Mouse (Mus musculus) T-cell, adult 2 months (primary cell): ENCODE data around the gene Ddc.
A peak's percentile ranks its signal among the peaks of the same experiment; 100 is the strongest.

Experiments used
- DNase-seq: peaks from one replicate; pipeline ENCODE4 v3.0.0; 2022; ENCODE audit warnings: low spot score

Ddc gene

GRCm38 (mm10) chr11:11823980-11824911 lies 73.7 kb downstream of the Ddc start:
- DNase-seq = no peak

GRCm38 (mm10) chr11:11822181-11823095 lies 75.5 kb downstream of the Ddc start:
- no peak for DNase-seq

- DNase-seq = no peak
These were observed 76.5 kb downstream of the Ddc start for GRCm38 (mm10) chr11:11821387-11821975.

- DNase-seq = no peak
These were observed 77.2 kb downstream of the Ddc start for GRCm38 (mm10) chr11:11820737-11821136.

GRCm38 (mm10) chr11:11820251-11820650 lies 77.7 kb downstream of the Ddc start:
- DNase-seq = peak; percentile 63

GRCm38 (mm10) chr11:11819206-11819605 lies 78.7 kb downstream of the Ddc start:
- DNase-seq = no peak

GRCm38 (mm10) chr11:11818797-11819196 lies 79.1 kb downstream of the Ddc start:
- DNase-seq = no peak

- DNase-seq = no peak
These were observed 82.2 kb downstream of the Ddc start for GRCm38 (mm10) chr11:11815737-11816136.

- peak; percentile 64 for DNase-seq
These were observed 86.0 kb downstream of the Ddc start for GRCm38 (mm10) chr11:11811906-11812480.

GRCm38 (mm10) chr11:11809404-11810175 lies 88.4 kb downstream of the Ddc start:
- no peak for DNase-seq

GRCm38 (mm10) chr11:11808820-11809403 lies 89.0 kb downstream of the Ddc start, which contains the start of gene Fignl1:
Gene Fignl1 (minus strand): TSS chr11:11808962.
- DNase-seq = peak; percentile 98

- no peak for DNase-seq
These were observed 89.7 kb downstream of the Ddc start for GRCm38 (mm10) chr11:11808035-11808819.

GRCm38 (mm10) chr11:11805951-11806350 lies 92.0 kb downstream of the Ddc start:
- no peak for DNase-seq

GRCm38 (mm10) chr11:11804421-11804820 lies 93.5 kb downstream of the Ddc start:
- DNase-seq = no peak

- no peak for DNase-seq
These were observed 96.9 kb downstream of the Ddc start for GRCm38 (mm10) chr11:11801067-11801466.

- no peak for DNase-seq
These were observed 97.6 kb downstream of the Ddc start for GRCm38 (mm10) chr11:11800304-11800703.

- DNase-seq = no peak
These were observed 99.3 kb downstream of the Ddc start for GRCm38 (mm10) chr11:11798690-11799089.

GRCm38 (mm10) chr11:11794626-11795025 lies 103.3 kb downstream of the Ddc start:
- DNase-seq = no peak

GRCm38 (mm10) chr11:11788521-11788974 lies 109.4 kb downstream of the Ddc start:
- DNase-seq = peak; percentile 69

GRCm38 (mm10) chr11:11785457-11785856 lies 112.5 kb downstream of the Ddc start:
- DNase-seq = no peak
